Mouse (Mus musculus) ES-Bruce4 (cell line): Measurements from ENCODE around the gene Cda.

Source experiments
- CTCF ChIP-seq: IDR thresholded peaks from one replicate; pipeline ENCODE4 v1.8.1; 2011; ENCODE audit warnings: low read depth, low read length
- POLR2A ChIP-seq: IDR thresholded peaks from one replicate; pipeline ENCODE4 v1.8.1; 2011; ENCODE audit warnings: low read length; ENCODE audit not compliant: insufficient read depth

GRCm38 (mm10) chr4:138353438-138354171 lies 14.2 kb downstream of the Cda start:
- TF ChIP-seq CTCF, result no peak
- TF ChIP-seq POLR2A, result no peak
